Mouse (Mus musculus): Measurements from ENCODE around the gene 1700109H08Rik.

DNA sequence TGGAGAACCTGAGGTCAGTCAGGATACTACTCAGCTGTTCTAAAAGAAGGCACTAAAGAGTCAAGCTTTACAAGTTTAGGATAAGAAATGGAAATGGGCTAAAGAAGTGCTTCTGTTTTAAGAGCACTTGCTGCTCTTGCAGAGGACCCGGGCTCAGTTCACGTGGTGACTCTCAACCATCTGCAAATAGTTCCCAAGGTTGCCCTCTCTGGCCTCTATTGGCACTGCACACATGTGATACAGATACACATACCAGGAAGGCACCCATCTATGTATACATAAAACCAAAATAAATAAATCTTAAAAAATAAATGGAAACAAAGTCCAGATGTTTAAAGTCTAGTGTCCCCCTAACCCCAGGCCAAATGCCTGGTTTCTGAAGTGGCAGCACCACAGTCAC, 3.5 kb downstream of the 1700109H08Rik start:
- TF ChIP-seq CTCF (IDR thresholded peaks at IDR 0.05; ENCODE audit: borderline replicate concordance, control insufficient read depth, extremely low read depth, insufficient read depth, low read length, poor library complexity) (no peak), POLR2A (IDR thresholded peaks at IDR 0.05; ENCODE audit: control insufficient read depth, extremely low read depth, insufficient read depth, low read length, poor library complexity) (no peak)

Measured in thymus, adult 2 months (tissue).